Mouse (Mus musculus) bone marrow, adult 2 months (tissue): Measurements from ENCODE around the gene Cdh11. TPM values are rescaled to one million over a fixed set of nuclear protein-coding genes. Genes with fewer than 3 reads are reported as not detected.

Experiments
- H3K27ac ChIP-seq: fragments of 200-500 bp; 2 replicates; pipeline ENCODE4 v1.5.1; 2012; ENCODE audit warnings: low read depth, mild to moderate bottlenecking, control low read depth, inconsistent platforms, low read length; ENCODE audit not compliant: control insufficient read depth, poor library complexity, insufficient read depth
- H3K4me1 ChIP-seq: fragments of 200-500 bp; 2 replicates; pipeline ENCODE4 v1.6.1; 2011; ENCODE audit warnings: low read length; ENCODE audit not compliant: control insufficient read depth, insufficient read depth
- H3K4me3 ChIP-seq: fragments of 200-500 bp; replicated peaks from 2 replicates; pipeline ENCODE3; 2011; ENCODE audit warnings: mild to moderate bottlenecking, low read depth, low read length, control low read depth; ENCODE audit not compliant: control insufficient read depth
- CTCF ChIP-seq: fragments of 200-500 bp; IDR thresholded peaks from 2 replicates; pipeline ENCODE4 v1.5.1; 2011; ENCODE audit warnings: low read length, control low read depth; ENCODE audit not compliant: control insufficient read depth, insufficient read depth
- POLR2A ChIP-seq: fragments of 200-500 bp; IDR thresholded peaks from 2 replicates; pipeline ENCODE4 v1.6.1; 2011; ENCODE audit warnings: low read depth, mild to moderate bottlenecking, control low read depth, low read length, borderline replicate concordance; ENCODE audit not compliant: control insufficient read depth
- WGBS: fragments of 180-500 bp; shearing (Covaris S2); methylation state at CpG from one replicate; pipeline ENCODE4 v1.1.7; 2018; 5-methylcytosine and 5-hydroxymethylcytosine counted together
- polyA plus RNA-seq: library from polyadenylated mRNA; stranded (reverse); fragments of >200 nt; gene quantifications from 2 replicates; pipeline ENCODE4 v1.2.4, GENCODE M21; 2011; ENCODE audit warnings: low replicate concordance; ENCODE audit not compliant: missing spikeins, insufficient read depth, insufficient read length

Cdh11 gene
- polyA plus RNA-seq: 2.7 and 6.5 TPM in 2 replicates

- 7% methylated on average over 23 of the region's 23 CpGs for WGBS
- Histone ChIP-seq H3K27ac (peak within 1 kb of the TSS; percentile 24; the same call in 1 of the 2 replicates), H3K4me3 (no peak within 1 kb of the TSS), H3K4me1 (no peaks in the 10 kb centered on the region)
- TF ChIP-seq POLR2A (no peak), CTCF (no peak)
Observed at GRCm38 (mm10) chr8:102785592-102786416, at the start of gene Cdh11. TSS of gene Cdh11 (minus strand) at chr8:102785642.

DNA sequence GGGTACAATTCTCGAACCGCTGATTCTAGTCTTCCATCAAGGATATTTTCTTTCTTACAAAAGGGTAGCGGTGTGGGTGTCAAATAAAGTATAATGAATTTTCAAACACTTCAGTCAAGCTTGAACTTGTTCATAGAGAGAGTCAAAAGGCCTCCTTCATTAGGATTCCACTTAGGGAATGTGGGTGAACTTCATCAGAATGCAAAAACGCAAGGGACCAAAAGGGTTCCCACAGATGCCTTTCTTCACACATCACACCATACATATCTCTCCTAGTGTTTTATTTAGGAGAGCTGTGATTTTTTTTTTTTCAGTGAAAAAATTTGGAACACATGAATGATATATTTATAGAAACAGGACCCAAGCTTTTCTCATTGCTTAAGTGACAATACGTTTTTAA lies 28.5 kb upstream of the Cdh11 start:
- TF ChIP-seq POLR2A: no peak
- no peak for TF ChIP-seq CTCF
- H3K4me3 ChIP-seq: no peak overlapping the region
- no peak overlapping the region for H3K27ac ChIP-seq
- no peaks in the 10 kb centered on the region for H3K4me1 ChIP-seq
- 80% methylated on average over 5 of the region's 5 CpGs for WGBS

DNA sequence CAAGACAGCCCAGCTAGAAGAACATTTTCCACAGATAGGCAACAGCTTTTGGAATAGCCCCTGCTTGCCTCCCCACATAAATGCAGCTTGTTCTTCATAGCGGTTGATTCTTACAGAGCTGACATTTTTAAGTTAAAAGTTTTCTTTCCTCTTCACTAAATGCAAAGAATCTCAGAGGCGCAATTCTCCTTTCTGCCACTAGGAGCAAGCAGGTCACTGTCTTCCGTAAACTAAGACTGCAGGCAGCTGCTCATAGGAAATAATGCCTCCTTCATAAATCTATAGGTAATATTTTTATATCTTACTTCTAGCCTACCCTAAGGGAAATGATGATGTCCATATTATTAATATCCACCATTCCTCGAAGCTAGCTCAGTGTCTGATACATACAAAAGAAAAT lies 4.9 kb upstream of the Cdh11 start:
- Histone ChIP-seq H3K27ac (no peak overlapping the region), H3K4me3 (no peak overlapping the region), H3K4me1 (no peaks in the 10 kb centered on the region)
- WGBS: 23% methylated on average over 4 of the region's 4 CpGs
- TF ChIP-seq CTCF: no peak
- TF ChIP-seq POLR2A: no peak

- Histone ChIP-seq H3K4me1 (no peaks in the 10 kb centered on the region), H3K4me3 (no peak overlapping the region), H3K27ac (no peak overlapping the region)
- no peak for TF ChIP-seq POLR2A
- no peak for TF ChIP-seq CTCF
- WGBS: 4% methylated on average over 31 of the region's 31 CpGs
Observed at GRCm38 (mm10) chr8:102786467-102787360, 1.3 kb upstream of the Cdh11 start.

GRCm38 (mm10) chr8:102784835-102785455 lies 497 bp downstream of the Cdh11 start:
- H3K4me1 ChIP-seq: no peaks in the 10 kb centered on the region
- TF ChIP-seq CTCF: no peak
- no peak overlapping the region for H3K4me3 ChIP-seq
- peak overlapping the region; percentile 24; the same call in 1 of the 2 replicates for H3K27ac ChIP-seq
- WGBS: 3% methylated on average over 53 of the region's 55 CpGs

DNA sequence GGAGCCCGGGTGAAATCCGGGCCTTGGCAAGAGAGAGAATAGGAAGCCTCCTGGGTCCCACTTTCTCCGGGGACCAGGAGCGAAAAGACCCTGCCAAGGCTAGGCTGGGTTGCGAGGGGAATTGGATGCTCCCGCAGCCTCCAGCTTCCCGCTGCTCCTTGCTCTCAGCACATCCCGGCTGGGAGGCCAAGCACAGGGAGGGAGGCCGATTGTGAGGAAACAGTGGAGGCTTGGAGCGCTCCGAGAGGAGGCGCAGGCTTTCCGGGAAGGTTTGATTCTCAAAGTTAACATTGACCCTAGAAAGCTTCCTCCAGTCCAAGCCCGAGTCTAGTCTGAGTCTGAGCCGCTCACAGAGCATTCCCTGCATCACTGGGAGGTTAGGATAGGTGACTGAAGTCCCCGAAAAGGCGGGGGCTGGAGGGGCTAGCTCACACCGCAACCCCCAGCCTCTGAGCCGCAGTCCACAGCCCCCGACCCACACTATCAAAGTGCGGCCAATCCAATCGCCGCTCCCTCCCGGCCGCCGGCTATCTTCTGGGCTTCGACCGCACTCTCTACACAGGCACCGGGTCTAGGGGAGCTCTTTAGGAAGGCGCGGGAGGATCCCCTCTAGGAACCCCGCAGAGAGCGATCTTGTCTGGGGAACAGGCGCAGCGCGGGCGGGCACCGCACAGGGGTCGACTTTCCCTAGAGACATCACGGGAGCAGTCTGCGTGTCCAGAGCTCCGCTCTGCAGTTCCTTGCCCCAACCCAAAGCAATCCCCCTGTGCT lies 1.4 kb downstream of the Cdh11 start:
- WGBS: 2% methylated on average over 42 of the region's 42 CpGs
- Histone ChIP-seq H3K4me1 (no peaks in the 10 kb centered on the region), H3K4me3 (no peak overlapping the region), H3K27ac (0 out of 2 replicates have a peak overlapping the region, but pooled peaks have one; percentile 33)
- no peak for TF ChIP-seq CTCF
- no peak for TF ChIP-seq POLR2A

DNA sequence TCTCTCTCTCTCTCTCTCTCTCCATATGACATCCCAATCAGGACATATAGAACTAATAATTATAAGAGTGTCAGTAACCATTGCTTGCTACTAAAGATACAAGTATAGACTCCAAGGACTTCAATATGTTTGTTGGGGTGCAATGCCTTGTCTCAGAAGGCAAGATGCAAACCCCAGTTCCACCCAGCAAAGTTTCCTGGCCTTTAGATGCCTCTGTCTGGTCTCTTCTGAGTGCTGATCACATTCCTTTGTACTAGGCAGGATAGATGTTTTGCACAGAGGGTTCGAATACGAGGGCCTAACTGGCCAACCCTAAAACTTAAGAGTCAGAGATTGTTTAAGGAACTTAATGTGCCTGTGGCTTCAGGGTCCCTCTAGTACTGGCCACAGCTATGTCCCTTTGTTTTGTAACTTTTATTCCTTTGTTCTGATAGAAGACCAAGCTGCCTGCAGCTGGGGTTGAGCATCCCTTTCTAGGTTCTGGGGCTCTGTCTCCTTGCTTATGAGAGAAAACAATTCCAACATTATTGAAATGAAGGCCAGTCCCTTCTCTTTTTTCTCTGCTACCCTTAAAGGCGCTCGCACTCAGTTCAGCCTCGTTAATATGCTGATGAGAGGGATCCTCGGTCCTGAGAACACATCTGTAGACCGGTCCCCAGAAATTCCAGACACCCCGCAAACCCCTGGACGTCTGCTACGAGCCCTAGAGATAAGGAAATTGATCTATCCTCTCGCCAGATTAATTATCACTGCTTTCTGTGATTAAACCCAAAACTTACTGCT lies 2.5 kb downstream of the Cdh11 start:
- H3K4me1 ChIP-seq: no peaks in the 10 kb centered on the region
- H3K4me3 ChIP-seq: no peak overlapping the region
- TF ChIP-seq POLR2A (no peak), CTCF (no peak)
- no peak overlapping the region for H3K27ac ChIP-seq
- WGBS: 13% methylated on average over 11 of the region's 11 CpGs
